Mouse (Mus musculus) lung, embryonic 15.5 days (tissue): ENCODE data around the gene Sgsm2. TPM values are rescaled to one million over a fixed set of nuclear protein-coding genes. Genes with fewer than 3 reads are reported as not detected.

Experiments
- ATAC-seq: fragments of 200-750 bp; cut with Nextera tagmentation; 2 replicates; pipeline ENCODE4 v1.8.0; 2017; ENCODE audit warnings: moderate number of reproducible peaks, borderline replicate concordance; ENCODE audit not compliant: low FRiP score, low TSS enrichment; ENCODE audit errors: extremely low read depth
- H3K27ac ChIP-seq: fragments of 300-500 bp; sonication (generic); 2 replicates; pipeline ENCODE4 v1.5.1; 2015; ENCODE audit warnings: moderate library complexity, mild to moderate bottlenecking, inconsistent platforms
- H3K27me3 ChIP-seq: fragments of 300-500 bp; sonication (generic); 2 replicates; pipeline ENCODE4 v1.6.1; 2015; ENCODE audit warnings: inconsistent platforms
- H3K36me3 ChIP-seq: fragments of 300-500 bp; sonication (generic); 2 replicates; pipeline ENCODE4 v1.6.1; 2015; ENCODE audit warnings: inconsistent platforms
- H3K4me1 ChIP-seq: fragments of 300-500 bp; sonication (generic); 2 replicates; pipeline ENCODE4 v1.6.1; 2015; ENCODE audit warnings: inconsistent platforms
- H3K4me2 ChIP-seq: fragments of 300-500 bp; sonication (generic); 2 replicates; pipeline ENCODE4 v1.6.1; 2015; ENCODE audit warnings: inconsistent platforms, mild to moderate bottlenecking, moderate library complexity
- H3K4me3 ChIP-seq: fragments of 300-500 bp; sonication (generic); 2 replicates; pipeline ENCODE4 v1.5.1; 2015; ENCODE audit warnings: mild to moderate bottlenecking, inconsistent platforms
- H3K9ac ChIP-seq: fragments of 300-500 bp; sonication (generic); 2 replicates; pipeline ENCODE4 v1.6.1; 2015; ENCODE audit warnings: inconsistent platforms
- H3K9me3 ChIP-seq: fragments of 300-500 bp; sonication (generic); 2 replicates; pipeline ENCODE4 v1.6.1; 2016; ENCODE audit warnings: inconsistent platforms
- WGBS: fragments of 180-500 bp; shearing (Covaris S2); methylation state at CpG from one replicate; pipeline ENCODE4 v1.1.7; 2015; 5-methylcytosine and 5-hydroxymethylcytosine counted together
- polyA plus RNA-seq: library from polyadenylated mRNA; unstranded; fragments of >200 nt; fragmentation: Nextera tagmentation; extraction: Ambion mirVana; gene quantifications from 2 replicates; pipeline ENCODE4 v1.2.1, GENCODE M21; 2015

Sgsm2 gene
- polyA plus RNA-seq, 1 experiment from 2014 or later = 3.5 TPM

DNA sequence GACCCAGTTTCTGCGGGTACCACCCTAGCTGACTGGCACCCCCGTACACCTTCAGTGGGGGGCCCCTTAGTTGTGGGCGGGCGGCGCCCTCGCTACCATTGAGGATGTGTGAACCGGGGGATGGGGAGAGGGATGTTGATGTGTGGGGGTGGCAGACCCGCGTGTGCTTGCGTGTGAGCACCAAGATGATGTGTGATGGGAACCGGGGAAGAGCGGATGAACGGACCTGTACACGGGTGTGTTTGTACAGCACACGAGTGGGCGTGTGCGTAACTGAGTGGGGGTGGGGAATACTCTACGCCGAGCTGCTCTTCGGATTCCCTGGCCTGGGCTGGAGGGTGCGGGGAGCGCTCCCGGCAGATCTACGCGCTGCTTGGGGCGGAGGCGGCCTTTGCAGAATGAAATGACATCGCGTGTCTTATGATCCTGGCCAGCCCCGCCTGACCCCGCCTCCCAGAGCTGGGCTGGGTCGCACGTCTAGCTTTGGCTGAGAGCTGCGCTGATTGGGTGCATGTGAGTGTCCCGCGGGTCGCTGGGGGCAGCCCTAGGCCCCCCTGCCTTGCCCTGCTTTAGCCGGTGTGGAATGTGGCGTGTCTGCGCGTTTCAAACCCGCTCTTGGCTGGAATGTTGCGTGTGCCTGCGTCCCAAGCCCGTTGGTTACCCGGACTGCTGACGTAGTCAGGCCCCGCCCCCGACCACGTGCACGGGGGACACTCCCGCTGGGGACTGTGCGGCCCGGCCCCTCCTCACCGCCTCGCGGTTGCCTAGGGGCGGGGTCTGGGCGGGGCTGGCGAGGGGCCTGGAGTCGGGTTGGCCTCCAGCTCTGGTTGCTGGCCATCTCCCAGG, 65.0 kb downstream of the Sgsm2 start:
- Histone ChIP-seq H3K9ac (peak overlapping the region; percentile 72), H3K27ac (peak overlapping the region; percentile 95), H3K27me3 (no peaks in the 10 kb centered on the region), H3K9me3 (no peaks in the 10 kb centered on the region), H3K36me3 (no peaks in the 10 kb centered on the region), H3K4me2 (peak overlapping the region; percentile 89), H3K4me1 (peaks cover 50% of the 10 kb centered on the region), H3K4me3 (peak overlapping the region; percentile 80)
- under 1% methylated on average over 61 of the region's 61 CpGs for WGBS
- ATAC-seq = peak; percentile 81

DNA sequence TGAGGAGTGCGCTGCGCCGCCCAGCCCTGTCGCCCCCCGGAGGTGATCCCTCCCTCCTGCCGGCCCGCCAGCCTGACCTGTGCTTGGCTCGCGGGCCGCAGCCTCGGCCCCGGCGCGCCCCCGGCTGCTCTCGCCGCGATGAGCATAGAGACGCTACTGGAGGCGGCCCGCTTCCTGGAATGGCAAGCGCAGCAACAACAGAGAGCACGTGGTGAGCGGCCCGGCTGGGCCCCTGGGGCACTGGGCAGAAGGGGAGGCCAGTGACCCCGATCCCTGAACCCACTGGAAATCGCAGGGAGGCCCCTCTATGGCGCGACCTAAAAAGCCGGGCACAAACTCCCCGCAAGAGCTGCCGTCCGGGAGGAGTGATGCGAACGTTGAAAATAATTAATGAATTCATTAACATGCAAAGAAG, 65.7 kb downstream of the Sgsm2 start:
- Histone ChIP-seq H3K9me3 (no peaks in the 10 kb centered on the region), H3K4me1 (peaks cover 50% of the 10 kb centered on the region), H3K4me2 (peak overlapping the region; percentile 89), H3K27me3 (no peaks in the 10 kb centered on the region), H3K27ac (peak overlapping the region; percentile 95), H3K4me3 (peak overlapping the region; percentile 80), H3K9ac (peak overlapping the region; percentile 72), H3K36me3 (no peaks in the 10 kb centered on the region)
- WGBS = under 1% methylated on average over 35 of the region's 35 CpGs
- ATAC-seq = 0 out of 2 replicates have a peak, but pooled peaks have one; percentile 1

DNA sequence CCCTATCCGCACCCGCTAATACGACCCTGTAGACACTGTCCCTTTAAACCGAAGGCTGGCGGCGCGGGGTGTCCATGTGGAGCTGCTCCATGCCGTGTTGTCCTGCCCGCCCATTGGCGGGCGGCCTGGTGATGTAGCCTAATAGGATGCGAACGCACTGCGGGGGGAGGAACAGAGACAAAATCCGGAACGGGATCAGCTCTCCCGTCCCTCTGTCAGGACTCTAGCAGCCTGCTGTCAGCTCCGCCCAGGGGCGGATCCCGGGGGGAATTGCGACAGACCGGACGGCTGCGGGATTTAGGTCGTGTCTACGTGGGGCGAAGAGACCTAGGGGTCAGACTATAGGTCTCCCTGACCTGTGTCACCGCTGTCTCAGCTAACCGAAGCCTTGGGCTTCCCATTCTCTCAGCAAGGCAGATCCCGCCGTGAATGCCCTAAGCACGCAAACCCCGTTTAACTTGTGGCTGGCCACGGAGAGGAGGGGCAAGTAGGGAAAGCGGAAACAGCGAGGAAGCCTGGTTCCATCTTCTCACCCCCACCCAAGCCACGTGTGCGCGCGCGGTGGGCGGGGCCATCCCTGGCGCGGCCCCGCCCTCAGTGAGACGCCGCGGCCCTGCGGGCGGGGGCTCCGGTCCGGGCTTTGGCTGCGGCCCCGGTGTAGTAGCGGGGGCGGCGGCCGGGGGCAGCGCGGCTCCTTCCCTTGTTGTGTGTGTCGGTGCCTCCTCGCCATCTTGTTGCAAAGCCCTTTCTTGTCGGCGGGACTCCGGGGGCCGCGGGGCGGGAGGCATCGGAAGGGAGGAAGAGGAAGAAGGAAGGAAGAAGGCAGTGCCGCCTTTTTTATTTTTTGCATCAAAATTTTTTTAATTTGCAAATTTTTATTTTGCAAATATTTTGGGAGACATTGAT, 66.4 kb downstream of the Sgsm2 start, which contains the start of gene Mnt:
Gene Mnt (plus strand): TSS at position 665 of the 906 bp plus-strand sequence.
- H3K9me3 ChIP-seq = no peaks in the 10 kb centered on the region
- peak within 1 kb of the TSS; percentile 72 for H3K9ac ChIP-seq
- WGBS = under 1% methylated on average over 68 of the region's 70 CpGs
- peaks cover 46% of the 10 kb centered on the region for H3K4me1 ChIP-seq
- peak within 1 kb of the TSS; percentile 80 for H3K4me3 ChIP-seq
- H3K27ac ChIP-seq = peak within 1 kb of the TSS; percentile 95
- H3K27me3 ChIP-seq = no peaks in the 10 kb centered on the region
- peak; percentile 84 for ATAC-seq
- H3K4me2 ChIP-seq = peak within 1 kb of the TSS; percentile 89
- no peaks in the 10 kb centered on the region for H3K36me3 ChIP-seq

DNA sequence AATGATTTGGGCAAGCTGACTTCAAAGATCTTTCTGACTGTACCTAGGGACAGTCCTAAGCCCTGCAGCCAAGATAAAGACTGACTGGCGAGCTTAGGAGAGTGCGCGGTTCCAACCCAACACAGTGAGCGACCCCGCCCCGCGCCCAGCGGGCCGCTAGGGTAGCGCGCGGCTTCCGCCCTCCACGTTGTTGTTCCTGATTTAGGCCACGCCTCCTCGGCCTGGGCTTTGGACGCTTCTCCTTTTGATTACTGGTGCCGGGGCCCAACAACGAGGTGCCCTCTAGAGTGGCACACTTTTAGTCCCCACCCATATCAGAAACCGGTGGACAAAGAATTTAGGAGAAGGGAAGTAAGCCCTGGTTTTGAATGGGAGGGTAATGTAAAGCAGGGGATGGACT, 67.0 kb downstream of the Sgsm2 start:
- H3K4me1 ChIP-seq = peaks cover 42% of the 10 kb centered on the region
- H3K9ac ChIP-seq = peak overlapping the region; percentile 28
- H3K27me3 ChIP-seq = no peaks in the 10 kb centered on the region
- H3K9me3 ChIP-seq = no peaks in the 10 kb centered on the region
- peak overlapping the region; percentile 80 for H3K4me3 ChIP-seq
- no peaks in the 10 kb centered on the region for H3K36me3 ChIP-seq
- peak; percentile 29; the same call in 1 of the 2 replicates for ATAC-seq
- under 1% methylated on average over 20 of the region's 20 CpGs for WGBS
- H3K27ac ChIP-seq = peak overlapping the region; percentile 95
- H3K4me2 ChIP-seq = peak overlapping the region; percentile 89

DNA sequence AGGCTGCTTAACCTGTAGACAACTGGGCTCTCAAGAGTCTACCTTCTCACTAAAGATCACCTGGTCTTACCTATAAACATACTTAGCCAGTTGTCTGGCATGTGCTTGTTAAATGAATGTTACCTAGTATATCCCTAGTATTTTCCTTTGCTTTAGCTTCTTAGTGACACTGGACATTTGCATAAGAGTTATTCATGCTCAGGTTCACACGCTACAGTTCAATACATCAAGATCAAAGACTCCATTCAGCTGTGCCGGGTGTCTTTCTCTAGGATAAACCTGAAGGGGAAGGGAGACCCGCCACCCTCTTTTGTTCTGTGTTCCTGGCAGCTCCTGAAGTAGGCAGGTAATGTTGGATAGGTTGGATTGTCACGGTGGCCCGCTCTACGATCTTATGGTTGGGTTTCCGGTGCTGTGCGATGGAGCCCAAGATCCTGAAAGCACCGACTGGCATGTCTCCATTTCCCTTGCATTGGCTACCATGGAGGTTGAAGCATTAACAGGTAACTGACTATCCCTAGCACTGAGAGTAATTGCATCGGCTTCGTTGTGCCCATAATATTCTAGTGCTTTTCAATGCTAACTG, 67.8 kb downstream of the Sgsm2 start:
- peak overlapping the region; percentile 89 for H3K4me2 ChIP-seq
- no peak overlapping the region for H3K27ac ChIP-seq
- no peaks in the 10 kb centered on the region for H3K9me3 ChIP-seq
- peaks cover 35% of the 10 kb centered on the region for H3K4me1 ChIP-seq
- no peaks in the 10 kb centered on the region for H3K27me3 ChIP-seq
- H3K4me3 ChIP-seq = peak overlapping the region; percentile 80
- WGBS = 16% methylated on average over 11 of the region's 11 CpGs
- peak overlapping the region; percentile 28; the same call in 1 of the 2 replicates for H3K9ac ChIP-seq
- H3K36me3 ChIP-seq = no peaks in the 10 kb centered on the region
- ATAC-seq = no peak

DNA sequence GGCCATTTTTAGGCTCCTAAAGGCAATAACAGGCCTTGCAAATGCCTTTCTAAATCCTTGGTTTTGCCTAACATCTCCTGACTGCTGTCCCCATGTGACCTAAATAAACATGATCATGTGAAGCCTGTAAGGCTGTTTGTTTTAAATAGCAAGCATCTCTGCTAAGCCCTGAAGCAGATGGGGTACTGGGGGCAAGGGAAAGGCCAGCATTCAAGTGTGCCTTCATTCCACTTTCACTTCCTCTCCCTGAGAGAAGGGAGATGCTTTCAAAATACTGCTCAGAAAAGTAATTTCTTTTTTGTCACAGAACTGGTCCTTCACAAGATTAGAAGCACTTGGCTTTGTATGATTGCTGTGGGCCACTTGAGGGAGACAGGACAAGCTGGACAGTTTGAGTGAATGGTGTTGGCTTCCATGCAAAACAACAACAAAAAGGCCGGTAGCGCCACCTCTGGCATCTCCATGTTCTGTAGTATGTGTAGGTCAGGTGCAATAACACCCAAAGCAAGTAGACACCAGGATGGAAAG, 68.4 kb downstream of the Sgsm2 start:
- Histone ChIP-seq H3K9ac (no peak overlapping the region), H3K27me3 (no peaks in the 10 kb centered on the region), H3K27ac (no peak overlapping the region), H3K4me3 (no peak overlapping the region), H3K4me2 (no peak overlapping the region), H3K9me3 (no peaks in the 10 kb centered on the region), H3K36me3 (no peaks in the 10 kb centered on the region), H3K4me1 (peaks cover 29% of the 10 kb centered on the region)
- no peak for ATAC-seq
- 34% methylated on average over 2 of the region's 2 CpGs for WGBS

DNA sequence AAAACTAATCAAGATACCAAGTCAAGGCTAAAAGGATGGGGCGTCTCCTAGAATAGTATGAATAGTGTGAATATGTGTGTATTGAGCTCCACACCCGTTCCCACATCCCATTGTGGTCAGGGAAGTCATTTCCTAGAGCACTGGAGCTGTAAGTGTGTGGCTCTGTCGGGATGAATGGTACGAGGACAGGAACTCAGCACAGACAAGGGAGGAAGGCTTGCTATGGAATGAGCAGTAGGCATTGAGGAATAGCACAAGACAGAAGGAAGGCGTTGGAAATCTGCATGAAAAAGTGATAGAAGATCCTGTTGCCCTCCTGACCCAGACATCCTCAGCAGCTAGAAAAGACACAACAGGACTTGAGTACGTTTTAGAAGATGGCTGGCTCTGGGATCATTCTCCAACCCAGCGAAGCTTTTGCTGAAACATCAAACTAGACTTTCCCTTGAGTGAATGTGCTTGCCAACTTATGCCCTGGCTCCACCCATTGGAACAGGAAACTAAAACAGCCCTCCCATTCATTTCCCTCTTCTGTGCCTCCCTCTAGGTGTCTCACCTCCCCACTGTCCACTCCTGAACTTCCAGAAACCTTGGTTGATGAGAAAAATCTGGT, 69.0 kb downstream of the Sgsm2 start:
- Histone ChIP-seq H3K9me3 (no peaks in the 10 kb centered on the region), H3K4me2 (no peak overlapping the region), H3K9ac (no peak overlapping the region), H3K36me3 (no peaks in the 10 kb centered on the region), H3K27ac (no peak overlapping the region), H3K4me1 (peaks cover 23% of the 10 kb centered on the region), H3K4me3 (no peak overlapping the region), H3K27me3 (no peaks in the 10 kb centered on the region)
- ATAC-seq = no peak
- WGBS = 59% methylated on average over 7 of the region's 7 CpGs

DNA sequence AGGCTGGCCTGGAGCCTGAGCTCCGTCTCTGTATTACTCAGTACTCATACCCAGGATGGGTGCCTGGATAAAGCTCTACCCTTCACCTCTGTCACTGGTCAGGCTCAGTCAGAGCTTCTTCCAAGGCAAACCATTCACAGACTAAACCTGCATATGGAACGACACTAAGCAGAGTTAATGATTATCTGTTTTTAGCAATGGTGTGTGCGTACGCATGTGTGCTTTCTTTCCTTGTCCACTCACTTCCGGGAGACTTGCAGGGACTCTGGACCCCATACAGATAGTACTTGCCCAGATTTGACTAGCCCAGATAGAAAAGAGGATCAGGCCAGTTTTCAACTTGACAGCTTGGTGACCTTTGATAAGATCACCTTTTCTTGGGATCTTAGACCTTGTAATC, 70.2 kb downstream of the Sgsm2 start:
- ATAC-seq = no peak

DNA sequence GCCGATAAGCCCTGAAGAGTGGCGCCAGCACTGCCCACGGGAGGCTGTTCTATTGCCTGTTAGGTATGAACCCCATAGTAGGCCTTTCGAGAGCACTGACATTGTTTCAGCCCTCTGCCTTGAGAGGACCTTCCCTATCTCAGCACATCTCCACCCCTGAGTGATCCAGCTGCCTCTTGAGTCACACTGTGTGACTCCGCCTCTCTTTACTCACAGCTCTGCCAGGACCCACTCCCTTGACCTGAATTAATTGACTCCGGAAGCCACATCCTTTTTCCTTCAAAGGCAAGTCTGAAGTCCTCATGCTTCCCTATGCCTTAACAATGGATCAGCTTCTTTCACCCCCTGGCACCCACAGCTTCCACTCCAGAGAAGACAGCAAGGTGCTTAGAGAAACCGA, 70.7 kb downstream of the Sgsm2 start:
- H3K4me2 ChIP-seq = no peak overlapping the region
- H3K4me3 ChIP-seq = no peak overlapping the region
- no peak for ATAC-seq
- no peak overlapping the region for H3K27ac ChIP-seq
- no peaks in the 10 kb centered on the region for H3K36me3 ChIP-seq
- no peaks in the 10 kb centered on the region for H3K27me3 ChIP-seq
- no peaks in the 10 kb centered on the region for H3K9me3 ChIP-seq
- WGBS = 58% methylated on average over 7 of the region's 7 CpGs
- H3K4me1 ChIP-seq = peaks cover 17% of the 10 kb centered on the region
- H3K9ac ChIP-seq = no peak overlapping the region

More for the DNA sequence above, 70.2 kb downstream of the Sgsm2 start:
- H3K4me3 ChIP-seq = no peak overlapping the region
- WGBS = 81% methylated on average over 5 of the region's 5 CpGs
- peaks cover 17% of the 10 kb centered on the region for H3K4me1 ChIP-seq
- no peak overlapping the region for H3K9ac ChIP-seq
- no peaks in the 10 kb centered on the region for H3K9me3 ChIP-seq
- no peak overlapping the region for H3K27ac ChIP-seq
- no peaks in the 10 kb centered on the region for H3K27me3 ChIP-seq
- H3K4me2 ChIP-seq = no peak overlapping the region
- no peaks in the 10 kb centered on the region for H3K36me3 ChIP-seq

DNA sequence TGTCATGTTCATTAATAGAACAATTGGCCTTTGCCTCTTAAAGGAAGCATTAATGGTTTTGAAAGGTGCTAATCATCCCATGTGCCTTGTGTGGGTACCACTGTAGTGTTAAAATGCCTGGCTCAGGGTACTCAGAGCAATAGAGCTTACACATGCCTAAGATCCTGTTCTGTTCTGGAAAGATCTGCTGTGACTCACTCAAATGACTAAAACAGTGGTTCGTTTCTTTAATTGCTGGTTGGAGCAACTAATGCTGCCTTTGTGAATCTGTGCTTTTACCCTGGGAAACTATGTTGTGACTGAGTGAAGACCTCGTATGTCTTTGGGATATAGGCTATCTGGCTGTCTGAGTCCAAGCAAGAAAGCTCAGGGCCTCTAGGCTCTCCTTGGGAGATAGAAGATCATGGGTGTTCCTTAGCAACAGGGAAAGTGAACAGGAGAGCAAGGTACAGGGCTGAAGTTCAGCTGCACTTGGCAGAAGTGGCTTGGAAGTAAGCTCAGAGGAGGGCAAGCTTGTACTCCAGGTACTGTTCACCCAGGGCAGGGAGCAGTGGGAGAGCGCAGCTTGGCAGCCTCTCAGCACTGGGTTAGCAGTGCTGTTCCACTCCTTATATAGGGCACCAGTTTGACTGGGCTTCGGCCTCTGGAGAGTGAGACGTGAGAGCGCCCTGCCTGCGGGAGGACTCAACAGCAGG, 74.0 kb downstream of the Sgsm2 start:
- no peak for ATAC-seq
- WGBS = 89% methylated on average over 7 of the region's 7 CpGs

More for the DNA sequence above, 74.0 kb downstream of the Sgsm2 start:
- Histone ChIP-seq H3K27me3 (no peaks in the 10 kb centered on the region), H3K4me1 (peaks cover 3% of the 10 kb centered on the region), H3K4me3 (no peak overlapping the region), H3K9ac (no peak overlapping the region), H3K4me2 (no peak overlapping the region), H3K9me3 (no peaks in the 10 kb centered on the region), H3K27ac (no peak overlapping the region), H3K36me3 (peaks cover 8% of the 10 kb centered on the region; the same call in 1 of the 2 replicates)
